Mouse (Mus musculus) ES-Bruce4 (cell line): ENCODE data around the gene Mical2. TPM values are rescaled to one million over a fixed set of nuclear protein-coding genes. Genes with fewer than 3 reads are reported as not detected.

Source experiments
- H3K27ac ChIP-seq: 2 replicates; pipeline ENCODE4 v1.5.1; 2012; ENCODE audit warnings: low read length, inconsistent platforms; ENCODE audit not compliant: insufficient read depth
- H3K27me3 ChIP-seq: 2 replicates; pipeline ENCODE4 v1.6.1; 2012; ENCODE audit warnings: mild to moderate bottlenecking, low read length, inconsistent platforms; ENCODE audit not compliant: control insufficient read depth, poor library complexity, insufficient read depth, severe bottlenecking
- H3K36me3 ChIP-seq: 2 replicates; pipeline ENCODE4 v1.6.1; 2012; ENCODE audit warnings: inconsistent platforms, mild to moderate bottlenecking, low read length, moderate library complexity; ENCODE audit not compliant: control insufficient read depth, poor library complexity, insufficient read depth, severe bottlenecking
- H3K4me1 ChIP-seq: one replicate; pipeline ENCODE4 v1.8.1; 2011; ENCODE audit warnings: low read length; ENCODE audit not compliant: control insufficient read depth, insufficient read depth
- H3K4me3 ChIP-seq: 2 replicates; pipeline ENCODE4 v1.5.1; 2011; ENCODE audit warnings: low read depth, mild to moderate bottlenecking, low read length
- H3K9ac ChIP-seq: 2 replicates; pipeline ENCODE4 v1.6.1; 2012; ENCODE audit warnings: low read depth, mild to moderate bottlenecking, inconsistent platforms; ENCODE audit not compliant: poor library complexity, severe bottlenecking
- H3K9me3 ChIP-seq: replicated peaks from 2 replicates; pipeline ENCODE4 v1.6.1; 2012; ENCODE audit warnings: mild to moderate bottlenecking, low read length, inconsistent platforms; ENCODE audit not compliant: control insufficient read depth, poor library complexity, insufficient read depth, severe bottlenecking
- CTCF ChIP-seq: IDR thresholded peaks from one replicate; pipeline ENCODE4 v1.8.1; 2011; ENCODE audit warnings: low read depth, low read length
- EP300 ChIP-seq: IDR thresholded peaks from 2 replicates; pipeline ENCODE4 v1.6.1; 2011; ENCODE audit warnings: low read depth, low read length; ENCODE audit not compliant: insufficient read depth
- POLR2A ChIP-seq: IDR thresholded peaks from one replicate; pipeline ENCODE4 v1.8.1; 2011; ENCODE audit warnings: low read length; ENCODE audit not compliant: insufficient read depth
- polyA plus RNA-seq: library from polyadenylated mRNA; stranded (reverse); fragments of >200 nt; gene quantifications from 2 replicates; pipeline ENCODE4 v1.2.4, GENCODE M21; 2011; ENCODE audit warnings: low read depth; ENCODE audit not compliant: missing spikeins, insufficient read depth, insufficient read length

Gene Mical2
- polyA plus RNA-seq, 1 experiment: 2.4 TPM

DNA sequence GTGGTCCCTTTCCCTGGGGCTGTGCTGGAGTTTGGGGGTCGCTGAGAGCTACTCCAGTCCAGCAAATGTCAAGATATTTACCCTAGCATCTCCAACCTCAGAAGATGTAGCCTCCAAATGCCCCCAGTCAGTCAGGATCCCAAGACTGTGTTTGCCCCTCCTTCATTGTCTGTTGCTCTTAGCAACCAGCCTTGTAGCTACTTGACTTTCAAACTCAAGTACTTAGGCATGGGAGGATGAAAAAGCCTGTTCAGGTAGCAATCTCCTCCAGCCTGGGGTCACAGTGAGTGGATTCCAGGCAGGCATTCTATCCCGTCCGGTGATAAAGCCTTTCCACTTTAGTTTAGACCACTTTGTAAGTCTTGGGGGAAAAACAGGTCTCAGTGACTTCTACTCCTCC lies 28.6 kb downstream of the Mical2 start:
- Histone ChIP-seq H3K27ac (no peak overlapping the region), H3K36me3 (no peaks in the 10 kb centered on the region), H3K9ac (no peak overlapping the region), H3K4me1 (no peaks in the 10 kb centered on the region), H3K9me3 (no peaks in the 10 kb centered on the region), H3K4me3 (no peak overlapping the region), H3K27me3 (no peaks in the 10 kb centered on the region)
- TF ChIP-seq CTCF: no peak
- no peak for TF ChIP-seq POLR2A
- no peak for TF ChIP-seq EP300

DNA sequence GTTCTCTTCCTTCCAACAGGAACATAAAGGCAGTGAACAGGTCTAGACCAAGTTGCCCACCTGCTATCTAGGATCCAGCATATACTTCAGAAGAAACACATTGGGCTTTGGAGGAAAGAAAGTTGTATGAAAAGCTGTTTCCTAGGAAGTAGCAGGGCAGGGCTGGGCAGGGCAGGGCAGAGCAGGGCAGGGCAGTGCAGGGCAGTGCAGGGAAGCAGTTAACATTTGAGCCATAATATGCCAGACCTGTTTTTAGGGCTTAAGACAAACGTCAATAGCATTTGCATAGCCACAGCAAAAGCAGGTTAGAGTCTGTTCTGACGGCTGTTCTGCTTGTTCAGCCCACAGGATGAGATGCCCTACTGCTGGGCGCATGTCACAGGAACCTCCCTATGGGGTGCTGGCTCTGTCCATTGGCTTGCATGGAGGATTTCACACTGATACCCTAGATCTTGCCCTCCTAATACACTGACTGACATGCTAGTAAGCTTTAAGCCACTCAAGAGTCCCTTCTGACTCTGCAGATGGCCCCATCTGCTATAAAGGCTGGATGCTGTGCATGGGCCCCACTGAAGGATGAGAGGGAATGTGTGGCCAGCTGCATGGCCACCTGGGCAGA lies 29.7 kb downstream of the Mical2 start:
- H3K4me3 ChIP-seq: no peak overlapping the region
- H3K9me3 ChIP-seq: no peaks in the 10 kb centered on the region
- no peak for TF ChIP-seq POLR2A
- TF ChIP-seq CTCF: no peak
- no peak for TF ChIP-seq EP300
- H3K4me1 ChIP-seq: no peaks in the 10 kb centered on the region
- no peak overlapping the region for H3K9ac ChIP-seq
- no peaks in the 10 kb centered on the region for H3K36me3 ChIP-seq
- H3K27ac ChIP-seq: no peak overlapping the region
- no peaks in the 10 kb centered on the region for H3K27me3 ChIP-seq

DNA sequence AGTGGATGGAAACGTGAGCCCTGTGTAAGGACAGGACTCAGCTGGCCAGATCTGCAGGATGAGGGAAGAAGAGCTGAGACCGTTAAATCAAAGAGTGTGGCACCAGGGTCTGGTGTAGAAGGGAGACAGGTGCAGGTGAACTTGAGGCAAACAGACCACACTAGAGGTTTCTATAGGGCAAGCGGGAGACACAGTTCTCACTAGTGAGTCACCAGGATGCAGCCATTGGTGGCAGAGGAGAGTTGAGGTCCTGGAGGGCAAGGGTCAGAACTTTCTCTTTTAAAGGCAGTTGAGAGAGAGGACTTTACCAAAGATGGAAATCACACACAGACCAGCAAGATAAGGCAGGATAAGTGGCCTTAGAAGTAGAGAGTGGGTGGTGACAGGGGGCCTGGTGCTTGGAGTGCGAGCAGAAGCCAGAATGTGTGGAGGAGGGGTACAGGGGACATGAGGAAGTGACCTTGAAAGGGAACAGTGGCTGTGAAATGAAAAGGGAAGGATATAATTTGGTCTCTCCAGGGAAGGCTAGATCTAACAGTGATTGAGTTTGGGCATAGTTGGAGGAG lies 32.8 kb downstream of the Mical2 start:
- no peak overlapping the region for H3K27ac ChIP-seq
- no peaks in the 10 kb centered on the region for H3K27me3 ChIP-seq
- H3K4me3 ChIP-seq: no peak overlapping the region

DNA sequence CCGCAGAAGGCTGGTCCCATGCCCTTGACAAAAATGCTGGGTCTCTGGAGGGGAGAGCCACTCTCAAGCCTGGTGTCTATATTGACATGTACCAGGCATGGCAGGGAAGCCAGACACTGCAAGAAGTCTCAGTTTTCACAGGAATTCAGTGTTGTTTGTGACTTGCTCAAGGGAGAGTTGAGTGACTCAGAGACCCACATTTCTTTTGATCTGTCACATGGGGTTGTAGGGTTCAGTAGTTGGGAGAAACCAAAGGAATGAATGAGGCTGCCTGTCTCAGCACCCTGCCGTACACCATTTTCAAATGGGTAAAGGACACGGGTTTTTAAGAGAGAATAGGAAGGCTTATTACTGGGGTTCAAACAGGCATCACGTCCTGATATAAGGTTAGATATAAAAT lies 33.6 kb downstream of the Mical2 start:
- H3K9ac ChIP-seq: no peak overlapping the region
- no peaks in the 10 kb centered on the region for H3K9me3 ChIP-seq
- H3K4me3 ChIP-seq: no peak overlapping the region
- H3K27ac ChIP-seq: no peak overlapping the region
- TF ChIP-seq EP300 (no peak), CTCF (no peak), POLR2A (no peak)
- H3K27me3 ChIP-seq: no peaks in the 10 kb centered on the region
- H3K4me1 ChIP-seq: no peaks in the 10 kb centered on the region
- H3K36me3 ChIP-seq: no peaks in the 10 kb centered on the region

More for the DNA sequence above, 32.8 kb downstream of the Mical2 start:
- Histone ChIP-seq H3K36me3 (no peaks in the 10 kb centered on the region), H3K9me3 (no peaks in the 10 kb centered on the region), H3K9ac (no peak overlapping the region), H3K4me1 (no peaks in the 10 kb centered on the region)
- TF ChIP-seq CTCF: no peak
- TF ChIP-seq POLR2A: no peak
- no peak for TF ChIP-seq EP300

DNA sequence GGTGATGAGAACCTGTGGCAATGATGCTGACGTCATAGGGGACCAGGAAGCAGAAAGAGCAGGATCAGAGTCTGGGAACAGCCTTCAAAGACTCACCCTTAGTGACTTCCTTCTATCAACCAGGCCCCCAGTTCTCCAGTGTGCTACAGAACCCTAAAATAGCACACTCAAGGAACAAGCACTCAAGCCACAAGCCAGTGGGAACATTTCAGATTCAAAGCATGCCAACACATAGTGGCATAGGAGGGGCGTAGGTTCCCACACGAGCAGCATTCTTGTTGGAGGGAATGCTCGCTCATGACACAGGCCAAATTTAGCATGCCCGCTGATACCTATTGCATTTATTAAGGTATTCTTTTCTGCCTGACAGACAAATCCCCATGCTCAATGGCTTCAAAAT lies 35.5 kb downstream of the Mical2 start:
- Histone ChIP-seq H3K4me3 (no peak overlapping the region), H3K27ac (no peak overlapping the region), H3K4me1 (no peaks in the 10 kb centered on the region), H3K9ac (no peak overlapping the region), H3K36me3 (no peaks in the 10 kb centered on the region), H3K9me3 (no peaks in the 10 kb centered on the region), H3K27me3 (no peaks in the 10 kb centered on the region)
- no peak for TF ChIP-seq POLR2A
- TF ChIP-seq CTCF: no peak
- TF ChIP-seq EP300: no peak

- no peaks in the 10 kb centered on the region for H3K27me3 ChIP-seq
- no peaks in the 10 kb centered on the region for H3K9me3 ChIP-seq
- H3K4me1 ChIP-seq: no peaks in the 10 kb centered on the region
- no peak overlapping the region for H3K27ac ChIP-seq
- no peak overlapping the region for H3K4me3 ChIP-seq
- no peaks in the 10 kb centered on the region for H3K36me3 ChIP-seq
- H3K9ac ChIP-seq: no peak overlapping the region
- TF ChIP-seq POLR2A (no peak), CTCF (no peak), EP300 (no peak)
These were observed 41.6 kb downstream of the Mical2 start for GRCm38 (mm10) chr7:112267266-112267665.
